Mouse (Mus musculus) embryonic facial prominence, embryonic 10.5 days (tissue): ENCODE measurements at regions not wholly inside any gene's neighbourhood (a gene's known extent, or its start where the extent isn't known, plus 50 kb on each side); places are given as distances from the start of the nearest gene placed in this dataset.

Experiments used
- DNase-seq: peaks from one replicate; pipeline ENCODE4 v3.0.0-alpha.2; 2017; ENCODE audit warnings: low spot score
- H3K27ac ChIP-seq: fragments of 300-500 bp; sonication (generic); replicated peaks from 2 replicates; pipeline ENCODE4 v1.5.1; 2016; ENCODE audit warnings: mild to moderate bottlenecking
- H3K27me3 ChIP-seq: fragments of 300-500 bp; sonication (generic); replicated peaks from 2 replicates; pipeline ENCODE4 v1.6.1; 2016; ENCODE audit warnings: low read depth, mild to moderate bottlenecking; ENCODE audit not compliant: poor library complexity, severe bottlenecking
- H3K36me3 ChIP-seq: fragments of 300-500 bp; sonication (generic); replicated peaks from 2 replicates; pipeline ENCODE4 v1.6.1; 2016; ENCODE audit warnings: mild to moderate bottlenecking, moderate library complexity
- H3K4me1 ChIP-seq: fragments of 300-500 bp; sonication (generic); 2 replicates; pipeline ENCODE4 v1.6.1; 2016
- H3K4me3 ChIP-seq: fragments of 300-500 bp; sonication (generic); 2 replicates; pipeline ENCODE4 v1.5.1; 2016; ENCODE audit warnings: mild to moderate bottlenecking, moderate library complexity
- H3K9me3 ChIP-seq: fragments of 300-500 bp; sonication (generic); 2 replicates; pipeline ENCODE4 v1.6.1; 2016; ENCODE audit warnings: mild to moderate bottlenecking
- WGBS: fragments of 180-500 bp; shearing (Covaris S2); methylation state at CpG from one replicate; pipeline ENCODE4 v1.1.7; 2016; 5-methylcytosine and 5-hydroxymethylcytosine counted together

DNA sequence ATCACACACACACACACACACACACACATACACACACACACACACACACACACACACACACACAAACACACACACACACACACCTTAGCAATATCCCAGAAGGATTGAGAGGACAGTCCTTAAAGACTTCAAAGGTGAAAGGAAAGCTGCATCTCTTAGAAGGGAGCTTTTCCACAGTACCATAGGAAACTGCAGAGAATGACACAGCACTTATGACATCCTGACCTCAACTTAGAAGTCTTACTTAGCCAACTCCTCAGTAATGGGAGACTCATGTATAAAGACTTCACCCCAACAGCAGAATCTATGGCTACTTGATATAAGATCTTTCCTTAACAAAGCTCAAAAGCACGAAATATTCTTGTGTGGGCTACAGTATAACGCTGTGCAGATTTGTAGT, 601.8 kb upstream of the Arpp21 start:
- Histone ChIP-seq H3K27ac (no peak overlapping the region), H3K36me3 (no peaks in the 10 kb centered on the region), H3K4me3 (no peak overlapping the region), H3K27me3 (no peaks in the 10 kb centered on the region), H3K4me1 (no peaks in the 10 kb centered on the region), H3K9me3 (no peaks in the 10 kb centered on the region)
- DNase-seq, result no peak
- 93% methylated on average over 2 of the region's 2 CpGs for WGBS

DNA sequence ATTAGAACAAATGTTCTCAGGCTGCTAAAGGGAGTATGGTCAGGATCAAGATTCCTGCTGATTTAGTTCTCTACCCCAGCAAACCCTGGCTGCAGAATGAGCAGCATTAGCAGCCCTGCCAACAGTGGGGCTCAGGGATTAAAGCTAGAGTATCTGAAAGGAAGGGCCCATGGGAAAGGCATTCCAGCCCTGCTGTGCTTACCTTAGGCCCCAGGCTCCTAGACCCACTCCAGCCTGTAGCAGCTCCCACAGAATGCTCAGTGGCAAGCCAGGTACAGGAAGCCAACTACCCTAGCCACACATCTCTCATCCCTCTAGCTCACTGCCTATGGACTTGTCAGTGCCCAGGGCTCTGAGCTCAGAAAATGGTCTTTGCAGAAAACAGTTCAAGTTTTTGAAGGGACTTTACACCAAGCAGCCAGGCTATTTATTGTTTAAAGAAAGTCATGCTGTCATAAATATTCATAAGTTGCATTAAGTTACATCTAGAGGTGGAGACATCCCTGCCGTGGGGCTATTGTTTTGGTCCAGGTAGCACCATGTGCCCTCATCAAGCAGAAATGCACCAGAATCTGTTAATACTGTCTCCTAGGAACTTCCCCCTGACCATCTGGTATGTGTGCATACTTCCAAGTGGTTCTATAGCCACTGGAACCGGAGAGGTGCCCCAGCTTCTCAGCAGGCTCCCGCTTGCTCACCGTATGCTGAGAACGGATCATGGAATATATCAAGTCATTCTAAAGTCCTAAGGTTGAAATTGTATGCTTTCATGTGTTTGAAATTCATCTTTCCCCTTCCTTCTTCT, 598.9 kb upstream of the Arpp21 start:
- H3K4me1 ChIP-seq, result no peaks in the 10 kb centered on the region
- no peaks in the 10 kb centered on the region for H3K9me3 ChIP-seq
- H3K36me3 ChIP-seq, result no peaks in the 10 kb centered on the region
- DNase-seq, result no peak
- no peak overlapping the region for H3K4me3 ChIP-seq
- no peak overlapping the region for H3K27ac ChIP-seq
- WGBS, result 93% methylated on average over 5 of the region's 5 CpGs
- H3K27me3 ChIP-seq, result no peaks in the 10 kb centered on the region

DNA sequence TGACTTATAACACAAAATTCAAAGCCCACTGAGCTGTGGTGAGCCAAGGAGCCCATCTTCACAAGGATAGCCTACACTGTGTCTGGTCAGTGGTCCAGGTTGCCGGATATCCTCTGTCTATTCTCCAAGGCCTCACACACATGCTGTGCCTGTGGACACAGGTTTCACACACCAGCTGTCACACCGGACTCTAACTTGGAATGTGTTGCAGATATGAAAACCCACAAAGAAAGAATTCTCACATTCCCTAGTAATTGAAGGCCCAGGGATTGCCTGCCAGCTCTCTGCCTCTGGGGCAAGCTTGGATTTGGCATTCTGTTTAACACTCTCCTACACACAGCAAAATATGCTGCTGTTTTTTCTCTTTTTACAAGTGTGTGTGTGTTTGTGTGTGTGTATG, 595.4 kb upstream of the Arpp21 start:
- Histone ChIP-seq H3K27ac (no peak overlapping the region), H3K36me3 (no peaks in the 10 kb centered on the region), H3K4me1 (no peaks in the 10 kb centered on the region), H3K4me3 (no peak overlapping the region), H3K9me3 (no peaks in the 10 kb centered on the region), H3K27me3 (no peaks in the 10 kb centered on the region)
- 88% methylated on average over 2 of the region's 2 CpGs for WGBS
- DNase-seq, result no peak

DNA sequence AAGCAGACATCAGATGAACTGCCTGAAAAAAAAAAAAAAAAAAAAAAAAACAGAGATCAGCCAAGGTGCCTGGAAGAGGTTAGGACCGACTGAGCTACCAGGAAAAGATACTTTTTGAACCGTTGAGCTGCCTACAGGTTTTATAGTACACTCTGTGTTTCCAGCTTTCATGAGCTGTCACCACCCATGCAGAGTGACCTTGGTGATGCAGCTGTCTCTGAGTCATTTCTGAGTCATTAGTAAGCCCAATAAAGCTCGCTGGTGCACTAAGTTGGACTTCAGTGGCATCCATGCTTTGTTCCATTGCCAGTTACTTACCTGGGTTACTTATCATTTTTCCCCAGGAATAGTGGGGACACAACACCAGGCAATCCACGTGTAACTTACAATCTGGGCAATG, 592.9 kb upstream of the Arpp21 start:
- WGBS, result 81% methylated on average over 4 of the region's 4 CpGs
- Histone ChIP-seq H3K27me3 (no peaks in the 10 kb centered on the region), H3K9me3 (no peaks in the 10 kb centered on the region), H3K4me3 (no peak overlapping the region), H3K4me1 (no peaks in the 10 kb centered on the region), H3K36me3 (no peaks in the 10 kb centered on the region), H3K27ac (no peak overlapping the region)
- DNase-seq, result no peak

DNA sequence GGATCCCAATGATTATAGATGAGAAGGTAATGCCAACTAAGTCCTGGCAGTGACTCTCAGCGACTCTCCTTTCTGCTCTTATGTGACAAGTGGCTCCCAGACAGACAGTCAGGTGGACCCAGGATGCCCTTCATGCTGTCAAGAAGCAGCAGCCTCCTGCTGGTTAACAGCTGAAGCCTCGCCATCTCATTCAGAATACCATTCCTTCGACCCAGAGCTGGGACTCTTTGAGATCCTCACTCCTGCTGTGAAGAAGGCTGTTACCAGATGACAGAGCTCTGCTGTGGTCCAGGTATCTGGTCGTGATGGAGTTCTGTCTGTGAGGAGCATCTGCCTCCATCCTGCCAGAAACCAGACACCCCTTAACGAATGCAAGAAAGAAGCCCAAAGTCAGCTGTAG, 590.9 kb upstream of the Arpp21 start:
- no peaks in the 10 kb centered on the region for H3K4me1 ChIP-seq
- no peaks in the 10 kb centered on the region for H3K27me3 ChIP-seq
- no peaks in the 10 kb centered on the region for H3K9me3 ChIP-seq
- H3K4me3 ChIP-seq, result no peak overlapping the region
- H3K27ac ChIP-seq, result no peak overlapping the region
- 54% methylated on average over 5 of the region's 5 CpGs for WGBS
- no peak for DNase-seq
- no peaks in the 10 kb centered on the region for H3K36me3 ChIP-seq

DNA sequence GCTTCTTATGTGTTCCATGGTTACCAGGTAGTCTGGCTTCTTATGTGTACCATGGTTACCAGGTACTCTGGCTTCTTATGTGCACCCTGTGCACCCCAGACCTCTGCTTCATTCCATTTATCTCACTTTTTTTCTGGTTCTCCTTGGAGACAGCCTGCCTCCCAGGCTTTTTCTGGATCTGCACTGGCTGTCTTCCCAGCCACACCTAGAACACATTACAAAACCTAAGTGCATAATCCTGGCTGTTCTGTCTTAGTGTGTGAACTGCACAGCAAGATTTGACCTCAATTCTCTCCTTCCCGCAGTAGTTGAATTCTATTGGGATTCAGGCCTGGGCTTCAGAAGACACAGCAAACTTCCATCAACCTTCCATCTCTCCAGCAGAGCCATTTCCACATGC, 586.2 kb upstream of the Arpp21 start:
- Histone ChIP-seq H3K36me3 (no peaks in the 10 kb centered on the region), H3K4me3 (no peak overlapping the region), H3K27ac (no peak overlapping the region), H3K4me1 (no peaks in the 10 kb centered on the region), H3K27me3 (no peaks in the 10 kb centered on the region), H3K9me3 (no peaks in the 10 kb centered on the region)
- WGBS, result 87% methylated on average over 1 of the region's 1 CpGs
- no peak for DNase-seq

DNA sequence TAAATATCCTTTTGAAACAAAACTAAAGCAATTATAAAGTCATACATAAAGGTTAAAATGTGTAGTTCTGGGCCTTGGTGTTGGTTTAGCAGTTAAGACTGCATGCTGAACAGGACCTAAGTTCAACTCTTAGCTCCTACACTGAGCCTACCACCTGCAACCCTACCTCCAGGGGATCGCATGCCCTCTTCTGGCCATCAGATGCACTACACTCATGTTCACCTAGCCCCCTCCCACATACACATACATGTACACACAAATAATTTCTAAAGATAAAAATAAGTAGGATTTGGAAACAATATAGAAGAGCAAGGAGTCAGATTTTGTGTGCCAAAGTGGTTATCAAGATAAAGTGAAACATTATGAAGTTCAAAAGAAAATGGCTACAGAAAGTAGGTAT, 576.2 kb upstream of the Arpp21 start:
- H3K27me3 ChIP-seq, result no peaks in the 10 kb centered on the region
- no peaks in the 10 kb centered on the region for H3K36me3 ChIP-seq
- DNase-seq, result no peak
- H3K27ac ChIP-seq, result no peak overlapping the region
- H3K4me1 ChIP-seq, result no peaks in the 10 kb centered on the region
- H3K9me3 ChIP-seq, result no peaks in the 10 kb centered on the region
- H3K4me3 ChIP-seq, result no peak overlapping the region
- WGBS, result 33% methylated on average over 1 of the region's 1 CpGs

DNA sequence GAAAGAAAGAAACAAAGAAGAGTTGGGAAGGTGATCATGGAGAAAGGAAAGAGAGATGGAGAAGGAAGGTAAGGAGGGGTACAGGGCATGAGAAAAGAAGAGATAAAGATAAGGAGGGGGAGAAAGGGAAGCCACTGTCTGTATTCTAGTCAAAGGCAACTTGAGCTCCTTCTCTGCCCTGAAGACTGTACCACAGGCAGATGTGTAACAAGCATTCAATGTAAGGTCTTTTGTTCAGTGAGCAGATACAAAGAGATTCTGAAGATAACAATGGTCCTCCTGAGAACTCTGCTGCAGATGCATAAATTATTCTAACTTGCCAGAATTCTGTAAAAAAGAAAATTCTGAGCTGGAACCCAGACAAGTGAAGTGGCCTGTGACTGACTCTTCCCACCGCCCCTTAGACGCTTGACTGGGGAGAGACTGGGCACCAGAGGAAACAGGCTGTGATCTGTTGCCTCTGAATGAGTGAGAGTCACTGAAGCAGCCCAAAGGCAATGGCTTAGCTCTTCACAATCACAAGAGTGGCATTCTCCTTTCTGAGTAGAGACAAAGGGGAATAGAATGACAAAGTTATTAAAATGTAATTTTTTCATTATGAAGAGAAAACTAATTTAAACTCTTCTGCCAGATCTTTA, 564.0 kb upstream of the Arpp21 start:
- Histone ChIP-seq H3K27ac (no peak overlapping the region), H3K36me3 (no peaks in the 10 kb centered on the region), H3K4me1 (no peaks in the 10 kb centered on the region), H3K27me3 (no peaks in the 10 kb centered on the region), H3K9me3 (no peaks in the 10 kb centered on the region), H3K4me3 (no peak overlapping the region)
- no peak for DNase-seq
- WGBS, result 40% methylated on average over 2 of the region's 2 CpGs

DNA sequence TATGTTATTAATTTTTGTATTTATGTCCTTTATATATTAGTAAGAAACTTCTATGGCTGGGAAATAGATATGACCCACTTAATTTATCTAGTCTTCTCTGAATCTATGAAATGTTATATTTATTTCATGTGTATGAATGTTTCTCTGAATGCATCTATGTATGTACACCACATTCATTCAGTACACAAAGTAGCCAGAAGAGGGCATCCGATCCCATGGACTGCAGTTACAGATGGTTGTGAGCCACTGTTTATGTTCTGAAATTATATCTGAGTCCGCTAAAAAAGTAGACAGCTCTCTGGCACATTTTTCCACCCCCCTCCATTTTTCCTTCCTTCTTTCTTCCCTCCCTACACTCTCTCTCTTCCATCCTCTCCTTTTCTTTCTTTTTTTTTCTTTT, 557.8 kb upstream of the Arpp21 start:
- DNase-seq, result no peak
- 68% methylated on average over 2 of the region's 2 CpGs for WGBS

DNA sequence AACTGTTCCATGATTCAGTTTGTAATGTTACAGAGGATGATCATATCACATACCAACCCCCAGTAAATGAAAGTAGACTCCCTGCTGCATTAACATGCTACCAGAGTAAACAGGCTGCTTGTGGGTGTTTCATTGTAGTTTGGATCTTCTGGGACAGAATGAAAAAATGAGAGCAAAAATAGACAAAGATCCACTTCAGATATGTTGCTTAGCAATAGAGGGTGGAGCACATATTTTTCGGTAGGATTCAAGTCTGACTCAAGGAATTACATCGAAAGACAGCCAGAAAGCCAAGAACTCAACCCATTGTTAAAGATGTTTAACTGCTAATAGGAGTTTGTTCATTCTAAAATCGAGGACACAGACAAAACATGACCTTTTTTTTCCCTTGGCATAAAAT, 536.2 kb upstream of the Arpp21 start:
- 81% methylated on average over 3 of the region's 3 CpGs for WGBS
- DNase-seq, result no peak
- H3K4me3 ChIP-seq, result no peak overlapping the region
- no peak overlapping the region for H3K27ac ChIP-seq
- no peaks in the 10 kb centered on the region for H3K4me1 ChIP-seq
- no peaks in the 10 kb centered on the region for H3K36me3 ChIP-seq
- H3K27me3 ChIP-seq, result no peaks in the 10 kb centered on the region
- H3K9me3 ChIP-seq, result no peaks in the 10 kb centered on the region

More for the DNA sequence above, 557.8 kb upstream of the Arpp21 start:
- Histone ChIP-seq H3K9me3 (no peaks in the 10 kb centered on the region), H3K36me3 (no peaks in the 10 kb centered on the region), H3K27me3 (no peaks in the 10 kb centered on the region), H3K4me3 (no peak overlapping the region), H3K27ac (no peak overlapping the region), H3K4me1 (no peaks in the 10 kb centered on the region)

DNA sequence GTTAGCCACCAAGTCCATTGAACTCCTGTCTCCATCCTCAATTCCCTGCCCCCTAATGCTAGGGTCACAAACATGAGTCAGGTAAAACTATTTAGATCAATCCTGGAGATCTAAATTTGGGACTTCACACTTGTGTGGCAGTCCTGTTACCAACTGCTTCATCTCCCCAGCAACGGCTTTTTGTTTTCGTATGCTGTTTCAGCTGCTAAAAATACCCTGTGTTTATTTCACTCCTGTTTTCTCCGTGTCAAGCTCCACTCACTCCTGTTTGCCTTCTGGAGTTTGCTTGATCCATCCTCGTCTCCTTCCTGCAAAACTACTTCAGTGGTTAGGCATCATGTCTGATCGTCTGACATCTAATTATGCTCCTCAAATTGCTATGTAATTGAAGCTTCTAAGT, 508.9 kb upstream of the Arpp21 start:
- Histone ChIP-seq H3K27me3 (no peaks in the 10 kb centered on the region), H3K27ac (no peak overlapping the region), H3K9me3 (no peaks in the 10 kb centered on the region), H3K4me1 (no peaks in the 10 kb centered on the region), H3K4me3 (no peak overlapping the region), H3K36me3 (no peaks in the 10 kb centered on the region)
- 70% methylated on average over 5 of the region's 5 CpGs for WGBS
- no peak for DNase-seq

DNA sequence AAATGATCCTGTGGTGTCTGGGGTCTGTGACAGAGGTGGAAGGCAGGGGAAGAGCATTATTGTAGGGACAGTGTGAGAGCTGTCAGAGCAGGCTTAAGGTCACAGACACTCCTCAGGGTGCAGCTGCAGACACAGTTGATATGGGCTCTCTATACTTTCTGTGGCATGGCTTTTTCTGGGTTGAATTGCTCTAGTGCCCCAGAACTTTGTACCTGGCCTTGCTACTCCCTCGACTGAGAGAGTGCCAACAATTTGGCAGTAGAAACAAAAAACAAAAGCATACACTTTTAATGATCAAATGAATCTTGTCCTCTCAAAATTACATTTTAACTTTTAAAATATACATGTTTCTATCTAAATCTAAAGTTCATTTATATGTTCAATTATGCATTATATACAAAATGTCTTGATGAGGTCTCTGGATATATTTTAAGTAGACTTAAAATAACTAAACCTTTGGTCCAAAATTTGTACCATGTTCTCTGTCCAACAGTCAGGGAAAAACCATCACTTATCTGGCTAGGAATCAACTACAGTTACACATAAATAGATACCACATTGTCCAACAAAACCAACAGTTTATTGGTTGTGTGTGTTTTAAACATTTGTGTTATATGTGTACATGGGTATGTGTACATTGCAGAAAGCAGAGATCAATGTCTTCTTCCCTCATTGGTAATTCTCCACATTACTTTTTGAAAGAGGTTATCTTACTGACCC, 508.3 kb upstream of the Arpp21 start:
- Histone ChIP-seq H3K9me3 (no peaks in the 10 kb centered on the region), H3K36me3 (no peaks in the 10 kb centered on the region), H3K4me3 (no peak overlapping the region), H3K4me1 (no peaks in the 10 kb centered on the region), H3K27me3 (no peaks in the 10 kb centered on the region), H3K27ac (no peak overlapping the region)
- WGBS, result 78% methylated on average over 1 of the region's 1 CpGs
- DNase-seq, result no peak

DNA sequence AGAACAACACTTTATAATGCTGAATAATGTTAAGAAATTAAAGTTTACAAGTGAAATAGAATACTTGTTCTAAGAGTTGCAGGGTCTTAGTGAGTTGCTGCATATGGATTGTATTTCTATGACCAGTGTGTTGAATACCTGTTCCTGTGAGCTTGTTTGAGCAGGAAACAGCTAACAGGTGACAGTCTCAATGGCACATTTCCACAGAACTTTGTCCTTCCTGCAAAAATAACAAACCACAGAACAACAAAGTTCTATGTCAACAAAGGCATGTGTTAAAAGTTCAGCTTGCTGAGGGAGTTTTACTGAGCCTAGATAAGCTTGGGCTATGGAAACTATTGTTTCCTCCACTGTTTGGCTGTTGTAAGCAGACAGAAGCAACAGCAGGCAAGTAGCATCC, 500.0 kb upstream of the Arpp21 start:
- Histone ChIP-seq H3K4me1 (no peaks in the 10 kb centered on the region), H3K9me3 (no peaks in the 10 kb centered on the region), H3K27me3 (no peaks in the 10 kb centered on the region), H3K36me3 (no peaks in the 10 kb centered on the region), H3K27ac (no peak overlapping the region), H3K4me3 (no peak overlapping the region)
- no peak for DNase-seq
